Mouse (Mus musculus): ENCODE results near the gene P2ry6.

The P2ry6 gene

GRCm38 (mm10) chr7:100911246-100911770 is 63.1 kb downstream of the P2ry6 start:
- DNase-seq = no peak

- DNase-seq = no peak
These were observed 65.9 kb downstream of the P2ry6 start for GRCm38 (mm10) chr7:100908567-100908966.

GRCm38 (mm10) chr7:100908061-100908460 is 66.4 kb downstream of the P2ry6 start:
- no peak for DNase-seq

- peak; percentile 82 for DNase-seq
These were observed 67.2 kb downstream of the P2ry6 start for GRCm38 (mm10) chr7:100907231-100907630.

- no peak for DNase-seq
These were observed 68.2 kb downstream of the P2ry6 start for GRCm38 (mm10) chr7:100906029-100906789.

GRCm38 (mm10) chr7:100905037-100905436 is 69.4 kb downstream of the P2ry6 start:
- no peak for DNase-seq

- no peak for DNase-seq
These were observed 69.8 kb downstream of the P2ry6 start for GRCm38 (mm10) chr7:100904612-100905011.

GRCm38 (mm10) chr7:100902451-100903137 is 71.9 kb downstream of the P2ry6 start:
- peak; percentile 18 for DNase-seq

- no peak for DNase-seq
These were observed 76.6 kb downstream of the P2ry6 start for GRCm38 (mm10) chr7:100897828-100898227.

- DNase-seq = peak; percentile 50
These were observed 79.6 kb downstream of the P2ry6 start for GRCm38 (mm10) chr7:100894833-100895226.

GRCm38 (mm10) chr7:100894057-100894832 is 80.2 kb downstream of the P2ry6 start:
- peak; percentile 75 for DNase-seq

GRCm38 (mm10) chr7:100893249-100894056 is 81.0 kb downstream of the P2ry6 start:
- peak; percentile 75 for DNase-seq

All from cerebellum, adult 9-10 months (tissue).